Mouse (Mus musculus) CH12.LX (cell line): ENCODE measurements around the gene Zfp382.

Experiments used
- CHD1 ChIP-seq: IDR thresholded peaks from 2 replicates; pipeline ENCODE4 v1.6.1; 2012; ENCODE audit warnings: low read depth, low read length, improper control_type of control experiment, inconsistent platforms
- CTCF ChIP-seq, 2 experiments: IDR thresholded peaks in 1 of 2; conservative IDR thresholded peaks in 1 of 2; 2 replicates each; pipeline ENCODE4 v1.5.1; 2011 to 2012; ENCODE audit warnings: low read depth in 2 of 2, low read length in 2 of 2, improper control_type of control experiment in 1 of 2, inconsistent platforms in 1 of 2, mild to moderate bottlenecking in 1 of 2, moderate library complexity in 1 of 2
- ELF1 ChIP-seq: IDR thresholded peaks from 2 replicates; pipeline ENCODE4 v1.6.1; 2014; ENCODE audit warnings: low read depth, mild to moderate bottlenecking, inconsistent platforms, low read length, improper control_type of control experiment
- EP300 ChIP-seq: IDR thresholded peaks from 2 replicates; pipeline ENCODE4 v1.6.1; 2011; ENCODE audit warnings: low read length, improper control_type of control experiment
- HCFC1 ChIP-seq: IDR thresholded peaks from 2 replicates; pipeline ENCODE4 v1.6.1; 2012; ENCODE audit warnings: low read depth, mild to moderate bottlenecking, inconsistent platforms, low read length, improper control_type of control experiment
- MAX ChIP-seq: IDR thresholded peaks from 2 replicates; pipeline ENCODE4 v1.6.1; 2011; ENCODE audit warnings: low read length, improper control_type of control experiment
- PAX5 ChIP-seq: IDR thresholded peaks from 2 replicates; pipeline ENCODE4 v1.6.1; 2012; ENCODE audit warnings: low read length, inconsistent platforms, mixed read lengths
- TBP ChIP-seq: conservative IDR thresholded peaks from 2 replicates; pipeline ENCODE4 v1.6.1; 2011; ENCODE audit warnings: low read depth, low read length, improper control_type of control experiment

DNA sequence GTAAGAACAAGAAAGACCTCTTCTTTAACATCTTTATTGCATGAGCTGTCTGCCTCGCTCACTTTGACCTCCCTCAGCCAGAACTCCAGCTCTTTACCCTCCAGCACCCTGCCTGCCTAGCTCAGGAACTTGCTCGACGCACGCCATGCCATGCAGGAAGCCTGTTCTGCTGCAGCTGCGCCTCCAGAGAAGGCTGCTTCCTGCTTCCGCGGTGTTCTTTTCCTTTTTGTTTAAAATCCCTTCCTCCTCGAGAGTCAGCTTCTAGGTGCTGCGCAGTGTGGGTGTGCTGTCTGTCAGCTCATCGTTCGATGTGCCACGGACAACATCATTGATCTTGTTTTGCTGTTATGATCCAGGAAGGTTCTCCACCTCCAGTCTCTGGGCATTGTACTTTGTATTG, 54.7 kb downstream of the Zfp382 start:
- TF ChIP-seq EP300: no peak
- TF ChIP-seq TBP: no peak
- TF ChIP-seq MAX: no peak
- TF ChIP-seq CTCF (conservative IDR thresholded peaks at IDR 0.05 in 1 of 2, IDR thresholded peaks at IDR 0.05 in 1 of 2; ENCODE audit: low read depth in 2 of 2, low read length in 2 of 2): no peak
- TF ChIP-seq PAX5: no peak
- no peak for TF ChIP-seq CHD1
- TF ChIP-seq HCFC1: no peak
- TF ChIP-seq ELF1: no peak
